Mouse (Mus musculus) kidney, postnatal 0 days (tissue): ENCODE results near the gene Panx2. TPM values are rescaled to one million over a fixed set of nuclear protein-coding genes. Genes with fewer than 3 reads are reported as not detected.

ENCODE experiments used
- ATAC-seq: fragments of 200-750 bp; cut with Nextera tagmentation; replicated peaks from 2 replicates; pipeline ENCODE4 v1.8.0; 2017; ENCODE audit warnings: low read depth, moderate number of reproducible peaks, moderate TSS enrichment, moderate library complexity; ENCODE audit not compliant: low FRiP score
- DNase-seq: peaks from one replicate; pipeline ENCODE4 v3.0.0-alpha.2; 2016; ENCODE audit warnings: low spot score
- H3K27ac ChIP-seq: fragments of 300-500 bp; sonication (generic); 2 replicates; pipeline ENCODE4 v1.5.1; 2014; ENCODE audit warnings: mild to moderate bottlenecking
- H3K27me3 ChIP-seq: fragments of 300-500 bp; sonication (generic); 2 replicates; pipeline ENCODE4 v1.6.1; 2014; ENCODE audit warnings: low read length, mixed read lengths; ENCODE audit not compliant: insufficient read depth
- H3K36me3 ChIP-seq: fragments of 300-500 bp; sonication (generic); 2 replicates; pipeline ENCODE4 v1.6.1; 2014; ENCODE audit warnings: low read length, mixed read lengths; ENCODE audit not compliant: insufficient read depth
- H3K4me1 ChIP-seq: fragments of 300-500 bp; sonication (generic); replicated peaks from 2 replicates; pipeline ENCODE4 v1.6.1; 2014; ENCODE audit warnings: antibody characterized with exemption, low read length, mixed read lengths; ENCODE audit not compliant: insufficient read depth
- H3K4me2 ChIP-seq: fragments of 300-500 bp; sonication (generic); 2 replicates; pipeline ENCODE4 v1.6.1; 2014; ENCODE audit warnings: mild to moderate bottlenecking, low read length, moderate library complexity, mixed read lengths
- H3K4me3 ChIP-seq: fragments of 300-500 bp; sonication (generic); replicated peaks from 2 replicates; pipeline ENCODE4 v1.5.1; 2014; ENCODE audit warnings: low read depth, low read length
- H3K9ac ChIP-seq: fragments of 300-500 bp; sonication (generic); 2 replicates; pipeline ENCODE4 v1.6.1; 2014; ENCODE audit warnings: low read depth, low read length
- H3K9me3 ChIP-seq: fragments of 300-500 bp; sonication (generic); replicated peaks from 2 replicates; pipeline ENCODE4 v1.6.1; 2016; ENCODE audit warnings: low read length, inconsistent platforms, mixed read lengths
- CTCF ChIP-seq: IDR thresholded peaks from 2 replicates; pipeline ENCODE4 v1.5.1; 2016; ENCODE audit warnings: antibody characterized with exemption, low read depth, mild to moderate bottlenecking, moderate library complexity
- WGBS: fragments of 180-500 bp; shearing (Covaris S2); extraction: QIAGEN DNeasy Blood & Tissue Kit; methylation state at CpG from one replicate; pipeline ENCODE4 v1.1.7; 2014; 5-methylcytosine and 5-hydroxymethylcytosine counted together
- polyA plus RNA-seq: library from polyadenylated mRNA; unstranded; fragments of >200 nt; fragmentation: Nextera tagmentation; extraction: Ambion mirVana; gene quantifications from 2 replicates; pipeline ENCODE4 v1.2.1, GENCODE M21; 2015

Gene Panx2
- polyA plus RNA-seq, 1 experiment from 2014 or later: 0.04 TPM

DNA sequence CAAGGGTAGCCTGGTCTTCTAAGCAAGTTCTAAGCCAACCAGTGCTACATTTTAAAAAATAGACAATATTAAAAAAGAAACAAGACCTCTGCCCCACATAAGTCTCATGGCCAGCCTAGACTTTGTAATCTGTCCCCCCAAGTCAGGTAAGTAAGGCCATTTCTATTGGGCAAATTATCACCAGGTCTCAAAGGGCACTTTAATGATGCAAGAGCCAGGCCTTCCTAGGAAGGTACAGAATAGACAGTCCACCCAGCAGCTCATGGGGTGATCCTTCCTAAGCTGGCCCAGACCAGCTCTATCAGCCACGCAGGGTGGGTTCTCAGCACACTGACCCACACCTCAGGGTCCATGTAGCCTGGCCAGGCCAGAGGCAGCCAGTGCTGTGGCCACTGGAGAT, 24.4 kb downstream of the Panx2 start:
- no peak for TF ChIP-seq CTCF
- Histone ChIP-seq H3K9me3 (no peaks in the 10 kb centered on the region), H3K4me2 (no peak overlapping the region), H3K36me3 (peaks cover 46% of the 10 kb centered on the region), H3K9ac (no peak overlapping the region), H3K4me3 (no peak overlapping the region), H3K4me1 (peaks cover under 1% of the 10 kb centered on the region; the same call in 1 of the 2 replicates), H3K27ac (no peak overlapping the region), H3K27me3 (no peaks in the 10 kb centered on the region)
- DNase-seq: no peak
- ATAC-seq: no peak
- WGBS: 95% methylated on average over 1 of the region's 1 CpGs

DNA sequence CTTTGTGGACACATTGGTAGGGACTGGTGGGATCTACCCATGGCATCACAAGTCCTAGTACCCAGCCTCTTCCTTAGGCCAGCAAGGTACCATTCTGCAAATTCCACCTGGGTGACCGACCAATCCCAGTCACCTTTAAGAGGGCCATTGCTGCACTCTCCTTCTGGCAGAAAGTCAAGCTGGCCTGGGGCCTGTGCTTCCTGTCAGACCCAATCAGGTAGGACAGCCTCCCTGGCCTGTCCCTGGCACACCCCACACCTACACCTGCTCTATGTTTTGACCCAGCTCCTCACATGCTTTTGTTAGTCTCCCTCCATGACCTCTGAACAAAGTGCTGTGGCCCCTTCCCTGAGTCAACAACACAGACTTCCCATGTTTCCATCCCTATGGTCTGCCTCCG, 25.3 kb downstream of the Panx2 start:
- Histone ChIP-seq H3K4me3 (no peak overlapping the region), H3K4me2 (no peak overlapping the region), H3K36me3 (peaks cover 45% of the 10 kb centered on the region), H3K9ac (no peak overlapping the region), H3K27me3 (no peaks in the 10 kb centered on the region), H3K9me3 (no peaks in the 10 kb centered on the region), H3K4me1 (peaks cover 4% of the 10 kb centered on the region; the same call in 1 of the 2 replicates), H3K27ac (no peak overlapping the region)
- DNase-seq: no peak
- ATAC-seq: no peak
- TF ChIP-seq CTCF: no peak
- 79% methylated on average over 2 of the region's 2 CpGs for WGBS

DNA sequence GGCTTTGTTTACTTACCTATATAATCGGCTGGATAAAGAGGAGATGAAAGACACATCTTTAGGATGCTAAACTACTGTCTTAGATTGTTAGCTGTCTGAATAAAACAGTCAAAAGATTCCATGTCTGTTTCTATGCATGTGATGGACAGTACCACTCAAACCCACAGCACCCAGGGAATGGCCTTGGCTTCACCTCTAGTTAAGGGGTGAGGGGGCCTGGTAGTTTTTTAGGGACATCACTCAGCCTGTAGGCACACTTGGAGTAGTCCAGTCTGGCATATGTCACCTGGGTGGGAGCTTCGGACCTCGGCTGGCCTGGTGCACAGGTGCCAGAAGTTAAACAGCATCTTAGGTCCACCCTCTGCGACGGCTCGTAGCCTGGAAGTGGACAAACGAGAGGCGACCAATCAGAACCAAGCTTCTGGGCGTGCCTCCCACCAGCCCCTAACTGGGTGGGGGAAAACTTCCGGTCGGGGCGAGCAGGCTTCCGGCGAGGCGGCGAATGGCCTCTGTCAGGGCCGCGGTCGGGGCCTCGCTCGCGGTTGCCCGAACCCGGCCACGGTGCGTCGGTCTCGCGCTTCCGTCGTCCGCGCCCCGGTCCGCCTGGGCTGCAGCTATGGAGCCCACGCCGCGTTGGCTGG, 29.2 kb downstream of the Panx2 start, which contains the start of gene Selenoo:
Selenoo (plus strand) TSS at position 478 of the 641 bp plus-strand sequence.
- H3K4me1 ChIP-seq: peaks cover 5% of the 10 kb centered on the region; the same call in 1 of the 2 replicates
- no peak for TF ChIP-seq CTCF
- DNase-seq (peak; percentile 96), ATAC-seq (peak; percentile 93)
- H3K9me3 ChIP-seq: no peaks in the 10 kb centered on the region
- H3K4me2 ChIP-seq: peak within 1 kb of the TSS; percentile 99
- H3K9ac ChIP-seq: peak within 1 kb of the TSS; percentile 92
- H3K36me3 ChIP-seq: peaks cover 33% of the 10 kb centered on the region
- peak within 1 kb of the TSS; percentile 95 for H3K4me3 ChIP-seq
- peak within 1 kb of the TSS; percentile 91 for H3K27ac ChIP-seq
- no peaks in the 10 kb centered on the region for H3K27me3 ChIP-seq
- 7% methylated on average over 37 of the region's 38 CpGs for WGBS

DNA sequence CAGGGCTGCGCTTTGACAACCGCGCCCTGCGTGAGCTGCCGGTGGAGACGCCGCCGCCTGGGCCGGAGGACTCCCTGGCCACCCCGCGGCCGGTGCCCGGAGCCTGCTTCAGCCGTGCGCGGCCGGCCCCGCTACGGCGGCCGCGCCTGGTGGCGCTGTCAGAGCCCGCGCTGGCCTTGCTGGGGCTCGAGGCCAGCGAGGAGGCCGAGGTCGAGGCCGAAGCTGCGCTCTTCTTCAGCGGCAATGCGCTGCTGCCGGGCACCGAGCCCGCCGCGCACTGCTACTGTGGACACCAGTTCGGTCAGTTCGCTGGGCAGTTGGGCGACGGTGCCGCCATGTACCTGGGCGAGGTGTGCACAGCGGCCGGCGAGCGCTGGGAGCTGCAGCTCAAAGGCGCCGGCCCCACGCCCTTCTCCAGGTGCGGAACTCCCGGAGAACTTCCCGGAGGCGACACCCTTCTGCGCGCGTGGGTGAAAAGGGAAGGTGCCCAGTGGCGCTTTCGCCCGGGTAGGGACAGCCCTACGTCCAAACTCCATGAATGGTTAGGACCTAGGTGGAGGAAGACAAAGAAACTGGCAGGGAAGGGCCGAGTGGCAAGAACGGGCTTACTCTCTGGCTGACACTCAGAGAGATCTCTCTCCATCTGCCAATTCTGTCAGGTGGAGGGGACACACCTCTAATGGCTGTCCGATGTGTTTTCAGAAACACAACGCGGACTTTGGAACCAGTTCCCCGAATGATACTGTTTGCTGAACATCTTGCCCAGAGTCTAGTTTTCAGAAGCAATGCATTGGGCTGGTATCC, 29.9 kb downstream of the Panx2 start:
- Histone ChIP-seq H3K9ac (peak overlapping the region; percentile 92), H3K36me3 (peaks cover 40% of the 10 kb centered on the region), H3K27ac (peak overlapping the region; percentile 91), H3K9me3 (no peaks in the 10 kb centered on the region), H3K4me2 (peak overlapping the region; percentile 99), H3K27me3 (no peaks in the 10 kb centered on the region), H3K4me1 (peaks cover 5% of the 10 kb centered on the region; the same call in 1 of the 2 replicates), H3K4me3 (peak overlapping the region; percentile 95)
- ATAC-seq: peak; percentile 66
- TF ChIP-seq CTCF: no peak
- DNase-seq: peak; percentile 23
- WGBS: 2% methylated on average over 66 of the region's 68 CpGs

DNA sequence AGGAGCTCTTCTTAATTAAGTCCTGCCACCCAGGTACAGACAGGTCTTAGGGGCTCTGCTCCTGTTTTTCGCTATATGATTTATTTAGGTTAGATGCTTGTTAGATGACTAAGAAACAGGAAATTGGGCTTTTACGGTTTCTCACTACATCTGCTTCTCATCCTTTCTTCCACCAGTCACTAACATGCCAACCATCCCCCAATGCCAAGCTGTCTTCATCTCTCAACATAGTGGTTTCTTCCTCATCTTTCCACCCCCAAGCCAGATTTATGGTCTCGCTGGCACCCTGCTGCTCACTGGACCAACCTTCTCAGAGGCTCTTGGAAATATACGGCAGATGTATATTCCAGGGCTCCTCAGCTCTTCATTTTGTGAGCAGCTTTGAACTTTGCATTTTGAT, 31.1 kb downstream of the Panx2 start:
- TF ChIP-seq CTCF: no peak
- WGBS: 79% methylated on average over 4 of the region's 4 CpGs
- no peak overlapping the region for H3K9ac ChIP-seq
- H3K27ac ChIP-seq: no peak overlapping the region
- no peak for ATAC-seq
- H3K9me3 ChIP-seq: no peaks in the 10 kb centered on the region
- H3K4me2 ChIP-seq: no peak overlapping the region
- H3K4me3 ChIP-seq: no peak overlapping the region
- DNase-seq: no peak
- peaks cover 42% of the 10 kb centered on the region for H3K36me3 ChIP-seq
- no peaks in the 10 kb centered on the region for H3K27me3 ChIP-seq
- H3K4me1 ChIP-seq: peaks cover 5% of the 10 kb centered on the region; the same call in 1 of the 2 replicates

DNA sequence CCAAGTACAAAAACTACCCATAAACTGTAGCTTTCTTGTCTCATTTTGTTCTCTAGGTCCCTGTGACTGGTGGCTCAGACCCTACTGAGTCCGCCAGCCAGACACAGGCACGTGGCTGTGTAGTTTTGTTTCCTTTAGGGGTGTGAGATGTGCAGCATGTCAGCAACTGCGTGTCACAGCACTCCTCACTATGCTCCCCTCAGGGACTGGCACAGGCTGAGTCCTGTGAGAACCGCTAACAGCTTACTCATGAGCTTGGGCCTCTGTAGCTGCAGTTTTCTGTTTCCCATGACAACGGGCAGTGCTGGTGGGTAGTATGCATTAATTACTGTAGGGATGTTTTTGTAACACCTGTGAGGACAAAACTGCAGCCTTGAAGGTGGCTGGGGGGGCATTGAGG, 32.6 kb downstream of the Panx2 start:
- no peak for DNase-seq
- H3K27me3 ChIP-seq: no peaks in the 10 kb centered on the region
- H3K4me3 ChIP-seq: no peak overlapping the region
- H3K27ac ChIP-seq: no peak overlapping the region
- peaks cover 48% of the 10 kb centered on the region for H3K36me3 ChIP-seq
- no peak for TF ChIP-seq CTCF
- H3K9me3 ChIP-seq: no peaks in the 10 kb centered on the region
- no peak for ATAC-seq
- peaks cover 5% of the 10 kb centered on the region; the same call in 1 of the 2 replicates for H3K4me1 ChIP-seq
- no peak overlapping the region for H3K9ac ChIP-seq
- 85% methylated on average over 5 of the region's 5 CpGs for WGBS
- H3K4me2 ChIP-seq: no peak overlapping the region
